Mouse (Mus musculus) kidney, adult 8-10 months (tissue): ENCODE measurements around the gene Ifih1.

Experiments
- DNase-seq, 2 experiments: peaks; one replicate each; pipeline ENCODE4 v3.0.0; 2022

Gene Ifih1

DNA sequence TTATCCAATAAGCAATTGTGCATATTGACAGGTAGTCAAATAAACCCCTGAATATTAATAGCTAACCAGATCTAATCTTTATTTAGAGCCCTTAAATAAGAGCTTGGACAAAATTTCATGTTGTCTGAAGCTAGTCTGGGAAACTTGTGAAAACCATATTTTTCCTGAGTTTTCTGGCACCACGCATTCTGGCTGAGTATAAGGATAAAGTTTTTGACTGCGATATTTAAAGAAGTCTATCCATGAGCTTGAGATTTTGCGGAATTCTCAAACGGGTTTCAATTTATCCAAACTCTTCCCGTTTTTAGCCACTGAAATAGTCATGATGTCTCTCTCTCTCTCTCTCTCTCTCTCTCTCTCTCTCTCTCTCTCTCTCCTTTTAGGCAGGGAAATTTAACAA is 98.0 kb downstream of the Ifih1 start:
- DNase-seq = no peak
